Mouse (Mus musculus): ENCODE measurements around the gene Krt79. TPM values are rescaled to one million over a fixed set of nuclear protein-coding genes. Genes with fewer than 3 reads are reported as not detected.

Gene Krt79
- polyA plus RNA-seq, 1 experiment from 2014 or later: 0.45 TPM

GRCm38 (mm10) chr15:101879776-101880175 is 60.3 kb downstream of the Krt79 start:
- WGBS: 11% methylated on average over 6 of the region's 11 CpGs
- H3K4me1 ChIP-seq: 0 out of 2 replicates have a peak, but pooled peaks cover 5% of the 10 kb centered on the region
- no peak overlapping the region for H3K4me2 ChIP-seq
- no peaks in the 10 kb centered on the region for H3K9me3 ChIP-seq
- no peak overlapping the region for H3K4me3 ChIP-seq
- H3K9ac ChIP-seq: no peak overlapping the region
- no peak overlapping the region for H3K27ac ChIP-seq (replicated peaks)
- no peaks in the 10 kb centered on the region for H3K36me3 ChIP-seq
- ATAC-seq (ENCODE audit: extremely low read depth, insufficient number of reproducible peaks, low FRiP score, low TSS enrichment): no peak
- H3K27me3 ChIP-seq (replicated peaks): peaks cover 75% of the 10 kb centered on the region

Small RNA genes within 50 kb of the gene (microRNA-seq; reads per million reads assigned to microRNA genes)
- gene Gm44356: not detected

Other genes starting within 250 kb of the Krt79 start
- gene Krt6a, start 246.0 kb downstream of the Krt79 start, polyA plus RNA-seq (2015; fragmentation: Nextera tagmentation; extraction: Ambion mirVana): not detected in 2 replicates
- 0.59 and 3.6 TPM in 2 replicates for gene Krt5, start 227.4 kb downstream of the Krt79 start, polyA plus RNA-seq (2015; fragmentation: Nextera tagmentation; extraction: Ambion mirVana)
- gene Krt71, start 197.2 kb downstream of the Krt79 start, polyA plus RNA-seq (2015; fragmentation: Nextera tagmentation; extraction: Ambion mirVana): not detected in 2 replicates
- not detected in 2 replicates for gene Krt72, start 153.9 kb downstream of the Krt79 start, polyA plus RNA-seq (2015; fragmentation: Nextera tagmentation; extraction: Ambion mirVana)
- not detected in 2 replicates for gene Krt73, start 138.0 kb downstream of the Krt79 start, polyA plus RNA-seq (2015; fragmentation: Nextera tagmentation; extraction: Ambion mirVana)
- not detected in 2 replicates for gene Krt2, start 122.2 kb downstream of the Krt79 start, polyA plus RNA-seq (2015; fragmentation: Nextera tagmentation; extraction: Ambion mirVana)
- gene Krt1, start 89.5 kb downstream of the Krt79 start, polyA plus RNA-seq (2015; fragmentation: Nextera tagmentation; extraction: Ambion mirVana): 0.28 and 0.41 TPM in 2 replicates
- gene Krt77, start 70.6 kb downstream of the Krt79 start, polyA plus RNA-seq (2015; fragmentation: Nextera tagmentation; extraction: Ambion mirVana): not detected in 2 replicates
- gene Krt76, start 47.4 kb downstream of the Krt79 start, polyA plus RNA-seq (2015; fragmentation: Nextera tagmentation; extraction: Ambion mirVana): not detected in 2 replicates
- 0.06 and 0.07 TPM in 2 replicates for gene Krt4, start 15.6 kb downstream of the Krt79 start, polyA plus RNA-seq (2015; fragmentation: Nextera tagmentation; extraction: Ambion mirVana)
- not detected in 2 replicates for gene Krt78, start 14.0 kb upstream of the Krt79 start, polyA plus RNA-seq (2015; fragmentation: Nextera tagmentation; extraction: Ambion mirVana)
- gene Krt8, start 64.2 kb upstream of the Krt79 start, polyA plus RNA-seq (2015; fragmentation: Nextera tagmentation; extraction: Ambion mirVana): 21.7 and 24.9 TPM in 2 replicates
- gene Krt18, start 87.9 kb upstream of the Krt79 start, polyA plus RNA-seq (2015; fragmentation: Nextera tagmentation; extraction: Ambion mirVana): 34.6 and 36.0 TPM in 2 replicates
- gene Eif4b, start 133.4 kb upstream of the Krt79 start, polyA plus RNA-seq (2015; fragmentation: Nextera tagmentation; extraction: Ambion mirVana): 65.7 and 72.3 TPM in 2 replicates
- gene Tns2, start 160.1 kb upstream of the Krt79 start, polyA plus RNA-seq (2015; fragmentation: Nextera tagmentation; extraction: Ambion mirVana): 26.3 and 32.5 TPM in 2 replicates
- gene Spryd3, start 195.9 kb upstream of the Krt79 start, polyA plus RNA-seq (2015; fragmentation: Nextera tagmentation; extraction: Ambion mirVana): 19.5 and 20.0 TPM in 2 replicates
- gene Igfbp6, start 204.0 kb upstream of the Krt79 start, polyA plus RNA-seq (2015; fragmentation: Nextera tagmentation; extraction: Ambion mirVana): 3.5 and 3.7 TPM in 2 replicates
- gene Soat2, start 210.2 kb upstream of the Krt79 start, polyA plus RNA-seq (2015; fragmentation: Nextera tagmentation; extraction: Ambion mirVana): 0.53 and 1.5 TPM in 2 replicates

Data from heart, embryonic 13.5 days (tissue).